In the genomic region with DNA sequence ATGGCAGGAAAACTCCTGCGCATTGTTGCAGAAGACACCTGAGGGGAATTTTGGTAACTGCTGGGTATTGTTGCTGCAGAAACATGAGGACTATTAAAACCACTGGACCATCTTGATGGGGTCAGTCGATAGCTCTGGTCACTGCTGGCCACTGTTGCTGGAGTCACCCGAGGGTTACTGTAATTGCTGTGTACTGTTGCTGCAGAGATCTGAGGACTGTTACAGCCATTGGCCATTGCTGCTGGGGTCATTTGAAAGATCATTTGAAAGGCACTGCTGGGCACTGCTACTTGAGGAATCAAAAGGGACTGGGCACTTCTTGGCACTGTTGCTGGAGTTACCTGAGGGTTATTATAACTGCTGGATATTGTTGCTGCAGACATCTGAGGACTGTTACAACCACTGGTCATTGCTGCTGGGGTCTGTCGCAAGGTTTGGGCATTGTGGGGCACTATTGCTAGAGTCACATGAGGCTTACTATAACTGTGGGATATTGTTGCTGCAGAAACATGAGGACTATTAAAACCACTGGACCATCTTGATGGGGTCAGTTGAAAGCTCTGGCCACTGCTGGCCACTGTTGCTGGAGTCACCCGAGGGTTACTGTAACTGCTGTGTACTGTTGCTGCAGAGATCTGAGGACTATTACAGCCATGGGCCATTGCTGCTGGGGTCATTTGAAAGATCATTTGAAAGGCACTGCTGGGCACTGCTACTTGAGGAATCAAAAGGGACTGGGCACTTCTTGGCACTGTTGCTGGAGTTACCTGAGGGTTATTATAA, we compare ENCODE assay signal across 19 mouse cellular contexts. TPM values are rescaled to one million over a fixed set of nuclear protein-coding genes. Genes with fewer than 3 reads are reported as not detected.
DNase-seq lines count a peak whose midpoint lies in the region; ATAC-seq lines count a peak whose summit lies in the region.
"Not testable (repeated sequence)": the region's sequence is repeated elsewhere in the genome, so short reads cannot be mapped to it uniquely, and the experiment has no call there.
"Had no signal": no experiment of that assay in that cellular context is flagged by ENCODE, and none has a peak within 500 bp of the region (broad histone marks: within the 10 kb centered on the region; RNA-seq: fewer than 3 reads in every experiment).

No protein-coding gene starts in this region.

- WGBS in kidney, embryonic 14.5 days = 62% methylated on average over 5 of the region's 5 CpGs
- 52% methylated on average over 5 of the region's 5 CpGs for WGBS in kidney, embryonic 16.5 days

- H3K36me3 ChIP-seq in kidney, embryonic 14.5 days (ENCODE audit: control insufficient read depth, insufficient read depth, low read length); kidney, embryonic 16.5 days (ENCODE audit: insufficient read depth, low read length): not testable (repeated sequence)

- ATAC-seq in kidney, embryonic 14.5 days (ENCODE audit: low FRiP score, low TSS enrichment) = peak; percentile 81; the same call in 1 of the 2 replicates
- peak; percentile 91 for ATAC-seq in kidney, embryonic 16.5 days (ENCODE audit: low FRiP score, low TSS enrichment)
- ATAC-seq in megakaryocyte-erythroid progenitor cell, adult 5-6 weeks (replicated peaks; ENCODE audit: low FRiP score, low TSS enrichment, poor library complexity, severe bottlenecking) = 0 out of 2 replicates have a peak, but pooled peaks have one; percentile 14

- not testable (repeated sequence) for H3K4me2 ChIP-seq in kidney, embryonic 14.5 days (replicated peaks; ENCODE audit: low read depth, low read length); kidney, embryonic 16.5 days (replicated peaks; ENCODE audit: low read depth, low read length)

- H3K27me3 ChIP-seq in kidney, embryonic 14.5 days (ENCODE audit: control insufficient read depth, insufficient read depth, low read length); kidney, embryonic 16.5 days (ENCODE audit: insufficient read depth, low read length): not testable (repeated sequence)

- not testable (repeated sequence) for H3K27ac ChIP-seq in kidney, embryonic 14.5 days (ENCODE audit: low read depth, low read length); kidney, embryonic 16.5 days (ENCODE audit: low read length)

- H3K9ac ChIP-seq in kidney, embryonic 14.5 days (ENCODE audit: low read depth, low read length); kidney, embryonic 16.5 days (replicated peaks; ENCODE audit: low read length): not testable (repeated sequence)

- not testable (repeated sequence) for H3K9me3 ChIP-seq in kidney, embryonic 14.5 days (ENCODE audit: control insufficient read depth, low read length); kidney, embryonic 16.5 days (ENCODE audit: low read length)

- H3K4me3 ChIP-seq in kidney, embryonic 14.5 days (ENCODE audit: low read length); kidney, embryonic 16.5 days (ENCODE audit: low read length): not testable (repeated sequence)

- DNase-seq in kidney, adult 11 months = peak; percentile 10
- DNase-seq in kidney, adult 8-10 months = peak; percentile 1 to 12

- not testable (repeated sequence) for H3K4me1 ChIP-seq in kidney, embryonic 14.5 days (ENCODE audit: control insufficient read depth, insufficient read depth, low read length); kidney, embryonic 16.5 days (ENCODE audit: insufficient read depth, low read length)

RNA-seq across cellular contexts. Expression of a gene that starts 10.3 kb away (rescaled TPM):
- 0.09 and 0.19 TPM in 2 replicates for polyA plus RNA-seq in kidney, embryonic 14.5 days (2014; fragmentation: Nextera tagmentation; extraction: Ambion mirVana)
- polyA plus RNA-seq in kidney, embryonic 16.5 days (2015; fragmentation: Nextera tagmentation; extraction: Ambion mirVana) = 0.06 and 0.31 TPM in 2 replicates
- 1.2 and 2.3 TPM in 2 replicates for total RNA-seq in megakaryocyte-erythroid progenitor cell, adult 5-6 weeks (2014; fragmentation: Nextera tagmentation)
- not detected in 2 replicates for total RNA-seq in megakaryocyte-erythroid progenitor cell, adult 5-6 weeks (2017)
- total RNA-seq: ES-E14; forebrain, postnatal 0 days; MEL had no signal
- polyA plus RNA-seq: C2C12; embryonic facial prominence, embryonic 11.5 days; embryonic facial prominence, embryonic 13.5 days; erythroblast, embryonic 14.5 days; forebrain, embryonic 11.5 days; forebrain, embryonic 13.5 days; forebrain, embryonic 15.5 days had no signal

RNA-seq across cellular contexts. Expression of a gene that starts 55.2 kb away (rescaled TPM):
- not detected in 2 replicates for polyA plus RNA-seq in kidney, embryonic 14.5 days (2014; fragmentation: Nextera tagmentation; extraction: Ambion mirVana)
- polyA plus RNA-seq in kidney, embryonic 16.5 days (2015; fragmentation: Nextera tagmentation; extraction: Ambion mirVana) = not detected in 2 replicates
- total RNA-seq in megakaryocyte-erythroid progenitor cell, adult 5-6 weeks (2014; fragmentation: Nextera tagmentation) = 3.0 TPM in 1 of 2 replicates, not detected in the other
- total RNA-seq in megakaryocyte-erythroid progenitor cell, adult 5-6 weeks (2017) = 1.5 TPM in 1 of 2 replicates, not detected in the other
- total RNA-seq: adrenal gland, postnatal 4 days; common myeloid progenitor, adult 5-6 weeks; ES-E14; forebrain, postnatal 0 days; MEL had no signal
- polyA plus RNA-seq: brain, embryonic 14.5 days; C2C12; embryonic facial prominence, embryonic 11.5 days; embryonic facial prominence, embryonic 13.5 days; embryonic facial prominence, embryonic 15.5 days; erythroblast, embryonic 14.5 days; forebrain, embryonic 11.5 days; forebrain, embryonic 13.5 days; forebrain, embryonic 15.5 days; forebrain, postnatal 0 days had no signal

Comparison
In these comparisons a context has a peak if more than half of its experiments do, and no peak if none do; other contexts are left out.
1. ATAC-seq: peak in every context shown above with its lines; median percentile 91 in kidney, embryonic 16.5 days; 81 in kidney, embryonic 14.5 days; 14 in megakaryocyte-erythroid progenitor cell, adult 5-6 weeks.